Mouse (Mus musculus) G1E (cell line): ENCODE data around the gene Gm8994.

ENCODE experiments used
- CTCF ChIP-seq: IDR thresholded peaks from 2 replicates; pipeline ENCODE4 v1.5.1; 2012; ENCODE audit warnings: low read depth, low read length, inconsistent platforms, mixed read lengths
- GATA2 ChIP-seq: IDR thresholded peaks from 2 replicates; pipeline ENCODE4 v1.6.1; 2012; ENCODE audit warnings: low read depth, low read length, inconsistent platforms, borderline replicate concordance
- POLR2AphosphoS5 ChIP-seq: IDR thresholded peaks from 2 replicates; pipeline ENCODE4 v1.6.1; 2012; ENCODE audit warnings: low read depth, low read length, inconsistent platforms; ENCODE audit not compliant: insufficient replicate concordance

DNA sequence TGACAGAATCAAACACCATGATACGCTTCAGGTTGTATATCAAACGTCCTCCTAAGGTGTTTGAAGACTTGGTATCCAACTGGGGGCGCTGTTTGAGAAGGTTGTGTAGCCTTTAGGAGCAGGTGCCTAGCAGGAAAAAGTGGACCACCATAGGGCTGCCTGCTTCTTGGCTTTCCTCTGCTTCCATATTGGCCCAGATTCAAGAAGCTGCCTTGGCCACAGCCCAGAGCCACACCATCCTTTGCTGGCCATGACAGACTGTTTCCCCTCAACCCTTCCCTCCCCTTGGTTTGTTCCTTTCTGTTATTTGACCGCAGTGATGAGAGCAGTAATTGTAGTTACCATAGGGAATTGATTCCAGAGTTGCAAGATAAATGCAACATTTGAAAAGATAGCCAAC is 31.5 kb upstream of the Gm8994 start:
- no peak for TF ChIP-seq CTCF
- no peak for TF ChIP-seq GATA2
- no peak for TF ChIP-seq POLR2AphosphoS5
